Mouse (Mus musculus) liver, adult 10 weeks (tissue): ENCODE data around the gene Hist1h4i. TPM values are rescaled to one million over a fixed set of nuclear protein-coding genes. Genes with fewer than 3 reads are reported as not detected.

Source experiments
- polyA plus RNA-seq: library from polyadenylated mRNA; stranded (reverse); fragments of 350-450 nt; fragmentation: Illumina TruSeq; extraction: RNeasy Lipid Tissue Mini Kit (QIAGEN cat#74804); gene quantifications from one replicate; pipeline ENCODE4 v1.2.3, GENCODE M21; 2014; ENCODE audit warnings: low read depth, low replicate concordance

Gene Hist1h4i
- 1.7 TPM for polyA plus RNA-seq

DNA sequence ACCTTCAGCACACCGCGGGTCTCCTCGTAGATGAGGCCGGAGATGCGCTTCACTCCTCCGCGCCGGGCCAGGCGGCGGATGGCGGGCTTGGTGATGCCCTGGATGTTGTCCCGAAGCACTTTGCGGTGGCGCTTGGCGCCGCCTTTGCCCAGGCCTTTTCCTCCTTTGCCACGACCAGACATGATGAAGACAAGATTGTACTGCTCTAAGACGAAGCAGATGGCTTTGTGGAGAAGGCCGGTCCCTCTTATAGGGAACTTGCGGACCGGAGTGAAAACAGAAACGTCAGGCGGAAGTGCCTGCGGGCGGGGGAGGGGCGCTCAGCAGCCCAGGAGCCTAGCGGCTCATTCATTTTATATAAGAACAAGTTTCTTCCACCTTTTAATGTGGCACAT, at the start of gene Hist1h4i:
Gene Hist1h4i (minus strand): TSS at position 221 of the 395 bp plus-strand sequence.

DNA sequence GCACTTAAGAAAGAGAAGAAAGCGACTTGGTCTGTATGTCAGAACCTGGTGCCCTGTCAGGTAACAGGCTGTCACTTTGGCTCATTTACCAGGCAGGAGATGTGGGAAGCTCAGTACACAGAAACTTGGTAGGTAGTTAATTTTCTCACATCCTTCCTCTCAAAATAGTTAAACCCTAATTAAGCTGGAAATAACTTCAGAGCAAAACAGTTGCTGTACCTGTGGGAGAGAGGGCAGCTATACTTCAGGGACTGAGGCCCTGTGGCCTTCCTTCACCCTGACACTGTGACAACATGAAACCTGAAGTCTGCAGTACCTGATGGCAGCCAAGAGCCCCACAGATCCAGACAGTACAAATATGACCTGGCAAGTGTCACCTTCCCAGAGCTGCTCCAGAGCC, 43.0 kb upstream of the Hist1h4i start, which contains the start of gene Vmn1r188:
Gene Vmn1r188 (plus strand): TSS at position 301 of the 400 bp plus-strand sequence.

DNA sequence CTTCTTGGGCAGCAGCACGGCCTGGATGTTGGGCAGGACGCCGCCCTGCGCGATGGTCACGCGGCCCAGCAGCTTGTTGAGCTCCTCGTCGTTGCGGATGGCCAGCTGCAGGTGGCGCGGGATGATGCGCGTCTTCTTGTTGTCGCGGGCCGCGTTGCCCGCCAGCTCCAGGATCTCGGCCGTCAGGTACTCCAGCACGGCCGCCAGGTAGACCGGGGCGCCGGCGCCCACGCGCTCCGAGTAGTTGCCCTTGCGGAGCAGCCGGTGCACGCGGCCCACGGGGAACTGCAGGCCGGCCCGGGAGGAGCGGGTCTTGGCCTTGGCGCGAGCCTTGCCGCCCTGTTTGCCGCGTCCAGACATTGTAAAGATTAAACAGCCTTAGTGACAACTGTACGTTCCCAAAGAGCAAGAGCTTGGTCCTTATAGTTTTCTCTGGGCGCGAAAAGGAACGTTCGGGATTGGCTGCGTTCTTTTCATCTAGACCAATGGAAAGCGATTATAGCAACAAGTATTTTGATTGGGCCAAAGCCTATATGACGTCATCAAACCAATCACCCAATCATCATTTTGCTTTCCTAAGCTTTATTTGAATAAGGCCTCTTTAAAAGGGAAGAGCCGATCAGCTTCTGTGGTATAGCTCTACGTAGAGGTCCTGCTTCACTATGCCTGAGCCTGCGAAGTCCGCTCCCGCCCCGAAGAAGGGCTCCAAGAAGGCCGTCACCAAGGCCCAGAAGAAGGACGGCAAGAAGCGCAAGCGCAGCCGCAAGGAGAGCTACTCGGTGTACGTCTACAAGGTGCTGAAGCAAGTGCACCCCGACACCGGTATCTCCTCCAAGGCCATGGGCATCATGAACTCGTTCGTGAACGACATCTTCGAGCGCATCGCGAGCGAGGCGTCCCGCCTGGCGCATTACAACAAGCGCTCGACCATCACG, 1.7 kb upstream of the Hist1h4i start, which contains the start of the genes Hist1h2ag and Hist1h2bj:
Gene Hist1h2ag (minus strand): TSS at position 377 of the 935 bp plus-strand sequence.
Gene Hist1h2bj (plus strand): TSS at position 647 of the 935 bp plus-strand sequence.

DNA sequence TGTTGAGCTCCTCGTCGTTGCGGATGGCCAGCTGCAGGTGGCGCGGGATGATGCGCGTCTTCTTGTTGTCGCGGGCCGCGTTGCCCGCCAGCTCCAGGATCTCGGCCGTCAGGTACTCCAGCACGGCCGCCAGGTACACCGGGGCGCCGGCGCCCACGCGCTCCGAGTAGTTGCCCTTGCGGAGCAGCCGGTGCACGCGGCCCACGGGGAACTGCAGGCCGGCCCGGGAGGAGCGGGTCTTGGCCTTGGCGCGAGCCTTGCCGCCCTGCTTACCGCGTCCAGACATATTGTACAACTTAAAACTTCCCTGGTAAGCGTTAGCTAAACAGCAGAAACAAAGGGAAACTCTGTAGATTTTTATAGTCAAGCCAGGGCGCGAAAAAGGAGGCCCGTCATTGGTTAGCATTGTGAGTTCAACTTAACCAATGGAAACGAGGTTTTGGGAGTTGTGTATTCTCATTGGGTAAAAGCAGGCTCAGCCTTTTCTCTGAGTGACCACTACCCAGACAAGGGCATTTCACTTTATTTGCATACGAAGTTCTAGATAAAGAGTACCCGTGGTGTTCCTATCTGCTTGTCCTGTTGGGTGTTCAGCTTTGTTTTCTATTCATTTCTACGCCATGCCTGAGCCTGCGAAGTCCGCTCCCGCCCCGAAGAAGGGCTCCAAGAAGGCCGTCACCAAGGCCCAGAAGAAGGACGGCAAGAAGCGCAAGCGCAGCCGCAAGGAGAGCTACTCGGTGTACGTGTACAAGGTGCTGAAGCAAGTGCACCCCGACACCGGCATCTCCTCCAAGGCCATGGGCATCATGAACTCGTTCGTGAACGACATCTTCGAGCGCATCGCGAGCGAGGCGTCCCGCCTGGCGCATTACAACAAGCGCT, 5.7 kb downstream of the Hist1h4i start, which contains the start of the genes Hist1h2ah and Hist1h2bk:
Gene Hist1h2ah (minus strand): TSS at position 302 of the 882 bp plus-strand sequence.
Gene Hist1h2bk (plus strand): TSS at position 604 of the 882 bp plus-strand sequence.

DNA sequence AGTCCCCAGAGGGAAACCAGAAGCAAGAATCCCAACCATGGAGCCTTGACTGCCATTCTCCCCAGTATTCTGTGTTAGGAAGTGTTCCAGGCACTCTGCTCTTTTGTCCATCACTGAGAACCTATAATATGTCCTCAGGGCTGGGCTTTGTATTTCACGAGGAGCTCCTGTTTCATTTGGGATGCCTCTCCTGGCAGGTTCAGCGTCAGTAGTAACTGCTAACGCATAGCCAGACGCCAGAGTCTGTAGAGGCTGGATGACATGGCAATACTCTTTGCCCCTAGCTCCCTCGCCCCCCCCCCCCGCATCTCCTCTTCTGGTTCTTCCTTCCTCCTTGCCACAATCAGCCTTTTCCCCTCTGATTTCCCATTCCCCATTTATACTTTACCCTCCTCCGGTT, 31.5 kb downstream of the Hist1h4i start, which contains the start of gene Prss16:
Gene Prss16 (minus strand): TSS at position 101 of the 400 bp plus-strand sequence.

Other genes with a start within 250 kb of the Hist1h4i start
- not detected for gene Hist1h2bq, start 231.2 kb downstream of the Hist1h4i start, polyA plus RNA-seq
- gene Hist1h2ao, start 230.9 kb downstream of the Hist1h4i start, polyA plus RNA-seq: not detected
- not detected for gene Hist1h4m, start 229.6 kb downstream of the Hist1h4i start, polyA plus RNA-seq
- not detected for gene Hist1h4n, start 209.2 kb downstream of the Hist1h4i start, polyA plus RNA-seq
- gene Hist1h2ap, start 207.9 kb downstream of the Hist1h4i start, polyA plus RNA-seq: not detected
- gene Hist1h2br, start 207.6 kb downstream of the Hist1h4i start, polyA plus RNA-seq: not detected
- not detected for gene Zfp184, start 96.3 kb downstream of the Hist1h4i start, polyA plus RNA-seq
- not detected for gene Pom121l2, start 60.2 kb downstream of the Hist1h4i start, polyA plus RNA-seq
- gene Prss16, start 31.6 kb downstream of the Hist1h4i start, polyA plus RNA-seq: 0.42 TPM
- gene Hist1h2ah, start 5.8 kb downstream of the Hist1h4i start, polyA plus RNA-seq: not detected
- not detected for gene Hist1h2bk, start 5.5 kb downstream of the Hist1h4i start, polyA plus RNA-seq
- not detected for gene Hist1h2ag, start 1.6 kb upstream of the Hist1h4i start, polyA plus RNA-seq
- gene Hist1h2bj, start 1.9 kb upstream of the Hist1h4i start, polyA plus RNA-seq: not detected
- gene Vmn1r188, start 43.1 kb upstream of the Hist1h4i start, polyA plus RNA-seq: not detected
- gene Vmn1r189, start 64.5 kb upstream of the Hist1h4i start, polyA plus RNA-seq: not detected
- not detected for gene Vmn1r191, start 142.6 kb upstream of the Hist1h4i start, polyA plus RNA-seq
- gene Vmn1r192, start 149.8 kb upstream of the Hist1h4i start, polyA plus RNA-seq: not detected
- not detected for gene Vmn1r193, start 181.8 kb upstream of the Hist1h4i start, polyA plus RNA-seq
- gene Vmn1r194, start 202.9 kb upstream of the Hist1h4i start, polyA plus RNA-seq: not detected
- gene Vmn1r195, start 229.2 kb upstream of the Hist1h4i start, polyA plus RNA-seq: not detected
- gene Vmn1r196, start 248.6 kb upstream of the Hist1h4i start, polyA plus RNA-seq: not detected